Mouse (Mus musculus) cortical plate, adult 2 months (tissue): Measurements from ENCODE around the gene Dhx33.
A peak's percentile ranks its signal among the peaks of the same experiment; 100 is the strongest.

ENCODE experiments used
- CTCF ChIP-seq: fragments of 200-500 bp; IDR thresholded peaks from 2 replicates; pipeline ENCODE4 v1.5.1; 2011; ENCODE audit warnings: mild to moderate bottlenecking, control low read depth, low read length; ENCODE audit not compliant: insufficient read depth; ENCODE audit errors: extremely low read depth
- POLR2A ChIP-seq: fragments of 200-500 bp; IDR thresholded peaks from 2 replicates; pipeline ENCODE4 v1.6.1; 2011; ENCODE audit warnings: mild to moderate bottlenecking, low read length, control low read depth; ENCODE audit not compliant: insufficient read depth; ENCODE audit errors: extremely low read depth

- TF ChIP-seq POLR2A = peak; percentile 52; the same call in 1 of the 2 replicates
- no peak for TF ChIP-seq CTCF
Observed at GRCm38 (mm10) chr11:71032491-71033162, 28.4 kb upstream of the Dhx33 start.
